Mouse (Mus musculus) adipocyte (in vitro differentiated cells): ENCODE data around the gene Dennd6b.

Experiments
- DNase-seq: peaks from one replicate; pipeline ENCODE4 v3.0.0-alpha.2; 2016; ENCODE audit warnings: low spot score

The Dennd6b gene

GRCm38 (mm10) chr15:89158516-89158915, 37.8 kb downstream of the Dennd6b start:
- DNase-seq, result no peak

GRCm38 (mm10) chr15:89157954-89158353, 38.3 kb downstream of the Dennd6b start:
- DNase-seq, result peak; percentile 60

- DNase-seq, result no peak
Measured at GRCm38 (mm10) chr15:89152312-89152711, 44.0 kb downstream of the Dennd6b start.

GRCm38 (mm10) chr15:89150041-89150390, 46.3 kb downstream of the Dennd6b start:
- DNase-seq, result no peak

GRCm38 (mm10) chr15:89149271-89150040, 46.8 kb downstream of the Dennd6b start, which contains the start of gene Mapk11:
Gene Mapk11 (minus strand): TSS chr15:89149628.
- no peak for DNase-seq

GRCm38 (mm10) chr15:89148496-89149270, 47.6 kb downstream of the Dennd6b start:
- no peak for DNase-seq

- DNase-seq, result no peak
Measured at GRCm38 (mm10) chr15:89147895-89148294, 48.4 kb downstream of the Dennd6b start.

GRCm38 (mm10) chr15:89147456-89147855, 48.8 kb downstream of the Dennd6b start:
- DNase-seq, result no peak

- no peak for DNase-seq
Measured at GRCm38 (mm10) chr15:89147024-89147423, 49.3 kb downstream of the Dennd6b start.

- no peak for DNase-seq
Measured at GRCm38 (mm10) chr15:89146537-89146936, 49.8 kb downstream of the Dennd6b start.

GRCm38 (mm10) chr15:89145813-89146350, 50.4 kb downstream of the Dennd6b start:
- DNase-seq, result no peak

GRCm38 (mm10) chr15:89144965-89145364, 51.3 kb downstream of the Dennd6b start:
- no peak for DNase-seq

GRCm38 (mm10) chr15:89143134-89143533, 53.2 kb downstream of the Dennd6b start:
- no peak for DNase-seq

- no peak for DNase-seq
Measured at GRCm38 (mm10) chr15:89141905-89142304, 54.4 kb downstream of the Dennd6b start.

- no peak for DNase-seq
Measured at GRCm38 (mm10) chr15:89141443-89141842, 54.9 kb downstream of the Dennd6b start.

- DNase-seq, result no peak
Measured at GRCm38 (mm10) chr15:89140659-89141252, 55.5 kb downstream of the Dennd6b start, which contains the start of gene Mapk12. Gene Mapk12 (minus strand): TSS chr15:89140703.

GRCm38 (mm10) chr15:89140048-89140658, 56.1 kb downstream of the Dennd6b start:
- no peak for DNase-seq

GRCm38 (mm10) chr15:89138531-89138930, 57.8 kb downstream of the Dennd6b start:
- no peak for DNase-seq

- DNase-seq, result no peak
Measured at GRCm38 (mm10) chr15:89138046-89138405, 58.3 kb downstream of the Dennd6b start.

- no peak for DNase-seq
Measured at GRCm38 (mm10) chr15:89137378-89138045, 58.8 kb downstream of the Dennd6b start.

GRCm38 (mm10) chr15:89136461-89137155, 59.7 kb downstream of the Dennd6b start:
- DNase-seq, result no peak
